Mouse (Mus musculus) hindbrain, embryonic 13.5 days (tissue): Measurements from ENCODE around the gene Ptch2. TPM values are rescaled to one million over a fixed set of nuclear protein-coding genes. Genes with fewer than 3 reads are reported as not detected.

Source experiments
- ATAC-seq: fragments of 200-750 bp; cut with Nextera tagmentation; 2 replicates; pipeline ENCODE4 v1.8.0; 2017; ENCODE audit warnings: moderate TSS enrichment; ENCODE audit not compliant: low FRiP score
- H3K27ac ChIP-seq: fragments of 300-500 bp; sonication (generic); 2 replicates; pipeline ENCODE4 v1.5.1; 2015; ENCODE audit warnings: inconsistent platforms, mild to moderate bottlenecking, moderate library complexity
- H3K27me3 ChIP-seq: fragments of 300-500 bp; sonication (generic); 2 replicates; pipeline ENCODE4 v1.6.1; 2015; ENCODE audit warnings: mild to moderate bottlenecking, inconsistent platforms
- H3K36me3 ChIP-seq: fragments of 300-500 bp; sonication (generic); 2 replicates; pipeline ENCODE4 v1.6.1; 2015; ENCODE audit warnings: mild to moderate bottlenecking, inconsistent platforms
- H3K4me1 ChIP-seq: fragments of 300-500 bp; sonication (generic); replicated peaks from 2 replicates; pipeline ENCODE4 v1.6.1; 2015; ENCODE audit warnings: inconsistent platforms
- H3K4me2 ChIP-seq: fragments of 300-500 bp; sonication (generic); 2 replicates; pipeline ENCODE4 v1.6.1; 2015; ENCODE audit warnings: inconsistent platforms, mild to moderate bottlenecking, moderate library complexity
- H3K4me3 ChIP-seq: fragments of 300-500 bp; sonication (generic); 2 replicates; pipeline ENCODE4 v1.5.1; 2015; ENCODE audit warnings: mild to moderate bottlenecking, inconsistent platforms
- H3K9ac ChIP-seq: fragments of 300-500 bp; sonication (generic); 2 replicates; pipeline ENCODE4 v1.6.1; 2015; ENCODE audit warnings: mild to moderate bottlenecking, inconsistent platforms
- H3K9me3 ChIP-seq: fragments of 300-500 bp; sonication (generic); 2 replicates; pipeline ENCODE4 v1.6.1; 2016; ENCODE audit warnings: inconsistent platforms
- WGBS: fragments of 180-500 bp; shearing (Covaris S2); methylation state at CpG from one replicate; pipeline ENCODE4 v1.1.7; 2015; 5-methylcytosine and 5-hydroxymethylcytosine counted together
- polyA plus RNA-seq: library from polyadenylated mRNA; unstranded; fragments of >200 nt; fragmentation: Nextera tagmentation; extraction: Ambion mirVana; gene quantifications from 2 replicates; pipeline ENCODE4 v1.2.1, GENCODE M21; 2015

Gene Ptch2
- polyA plus RNA-seq, 1 experiment from 2014 or later: 6.8 TPM

GRCm38 (mm10) chr4:117148047-117148713 is 52.3 kb downstream of the Ptch2 start:
- 88% methylated on average over 18 of the region's 18 CpGs for WGBS
- no peak overlapping the region for H3K4me2 ChIP-seq
- H3K9ac ChIP-seq: 0 out of 2 replicates have a peak overlapping the region, but pooled peaks have one; percentile 15
- no peak overlapping the region for H3K4me3 ChIP-seq
- peaks cover 42% of the 10 kb centered on the region for H3K36me3 ChIP-seq
- ATAC-seq: no peak
- no peak overlapping the region for H3K27ac ChIP-seq
- H3K27me3 ChIP-seq: peaks cover 9% of the 10 kb centered on the region; the same call in 1 of the 2 replicates
- peaks cover 7% of the 10 kb centered on the region for H3K4me1 ChIP-seq
- H3K9me3 ChIP-seq: no peaks in the 10 kb centered on the region

- 0 out of 2 replicates have a peak overlapping the region, but pooled peaks have one; percentile 5 for H3K27ac ChIP-seq
- H3K4me3 ChIP-seq: no peak overlapping the region
- WGBS: 62% methylated on average over 24 of the region's 24 CpGs
- H3K4me2 ChIP-seq: no peak overlapping the region
- H3K27me3 ChIP-seq: peaks cover 8% of the 10 kb centered on the region; the same call in 1 of the 2 replicates
- H3K9ac ChIP-seq: no peak overlapping the region
- no peaks in the 10 kb centered on the region for H3K9me3 ChIP-seq
- peaks cover 13% of the 10 kb centered on the region for H3K4me1 ChIP-seq
- no peak for ATAC-seq
- H3K36me3 ChIP-seq: peaks cover 48% of the 10 kb centered on the region
Measured at GRCm38 (mm10) chr4:117148815-117149214, 52.9 kb downstream of the Ptch2 start.

- Histone ChIP-seq H3K27me3 (0 out of 2 replicates have a peak, but pooled peaks cover 3% of the 10 kb centered on the region), H3K9me3 (no peaks in the 10 kb centered on the region), H3K4me1 (peaks cover 20% of the 10 kb centered on the region), H3K27ac (0 out of 2 replicates have a peak overlapping the region, but pooled peaks have one; percentile 5), H3K9ac (no peak overlapping the region), H3K4me2 (no peak overlapping the region), H3K36me3 (peaks cover 56% of the 10 kb centered on the region), H3K4me3 (no peak overlapping the region)
- WGBS: 72% methylated on average over 6 of the region's 6 CpGs
- no peak for ATAC-seq
Measured at GRCm38 (mm10) chr4:117149291-117150211, 53.7 kb downstream of the Ptch2 start.

- no peak overlapping the region for H3K4me2 ChIP-seq
- no peak overlapping the region for H3K4me3 ChIP-seq
- H3K9me3 ChIP-seq: no peaks in the 10 kb centered on the region
- 86% methylated on average over 6 of the region's 6 CpGs for WGBS
- no peak overlapping the region for H3K9ac ChIP-seq
- peaks cover 57% of the 10 kb centered on the region for H3K36me3 ChIP-seq
- H3K27ac ChIP-seq: no peak overlapping the region
- H3K27me3 ChIP-seq: 0 out of 2 replicates have a peak, but pooled peaks cover 1% of the 10 kb centered on the region
- peaks cover 27% of the 10 kb centered on the region for H3K4me1 ChIP-seq
- no peak for ATAC-seq
Measured at GRCm38 (mm10) chr4:117150212-117150733, 54.4 kb downstream of the Ptch2 start.

GRCm38 (mm10) chr4:117151416-117151815 is 55.5 kb downstream of the Ptch2 start:
- no peak overlapping the region for H3K9ac ChIP-seq
- peaks cover 57% of the 10 kb centered on the region for H3K36me3 ChIP-seq
- H3K4me3 ChIP-seq: no peak overlapping the region
- WGBS: 79% methylated on average over 1 of the region's 1 CpGs
- ATAC-seq: no peak
- H3K4me1 ChIP-seq: peaks cover 27% of the 10 kb centered on the region
- no peaks in the 10 kb centered on the region for H3K27me3 ChIP-seq
- no peak overlapping the region for H3K4me2 ChIP-seq
- H3K27ac ChIP-seq: no peak overlapping the region
- H3K9me3 ChIP-seq: no peaks in the 10 kb centered on the region

GRCm38 (mm10) chr4:117152714-117153113 is 56.8 kb downstream of the Ptch2 start:
- 0 out of 2 replicates have a peak overlapping the region, but pooled peaks have one; percentile 24 for H3K9ac ChIP-seq
- H3K4me3 ChIP-seq: no peak overlapping the region
- no peaks in the 10 kb centered on the region for H3K9me3 ChIP-seq
- ATAC-seq: no peak
- 86% methylated on average over 5 of the region's 5 CpGs for WGBS
- peaks cover 27% of the 10 kb centered on the region for H3K4me1 ChIP-seq
- peaks cover 57% of the 10 kb centered on the region for H3K36me3 ChIP-seq
- H3K27me3 ChIP-seq: no peaks in the 10 kb centered on the region
- H3K4me2 ChIP-seq: no peak overlapping the region
- H3K27ac ChIP-seq: no peak overlapping the region

GRCm38 (mm10) chr4:117155020-117155791 is 59.3 kb downstream of the Ptch2 start:
- no peaks in the 10 kb centered on the region for H3K27me3 ChIP-seq
- H3K27ac ChIP-seq: peak overlapping the region; percentile 96
- no peaks in the 10 kb centered on the region for H3K9me3 ChIP-seq
- H3K4me1 ChIP-seq: peaks cover 27% of the 10 kb centered on the region
- peak overlapping the region; percentile 97 for H3K4me2 ChIP-seq
- H3K9ac ChIP-seq: peak overlapping the region; percentile 99
- H3K4me3 ChIP-seq: peak overlapping the region; percentile 92
- H3K36me3 ChIP-seq: peaks cover 49% of the 10 kb centered on the region
- WGBS: 2% methylated on average over 44 of the region's 44 CpGs
- ATAC-seq: peak; percentile 36

GRCm38 (mm10) chr4:117155792-117156355 is 60.0 kb downstream of the Ptch2 start, which contains the start of gene Rps8:
Gene Rps8, minus strand, starts transcription at chr4:117156243.
- H3K27ac ChIP-seq: peak within 1 kb of the TSS; percentile 96
- H3K9me3 ChIP-seq: no peaks in the 10 kb centered on the region
- peak; percentile 94 for ATAC-seq
- WGBS: under 1% methylated on average over 52 of the region's 52 CpGs
- peaks cover 42% of the 10 kb centered on the region for H3K36me3 ChIP-seq
- peak within 1 kb of the TSS; percentile 99 for H3K9ac ChIP-seq
- H3K27me3 ChIP-seq: no peaks in the 10 kb centered on the region
- H3K4me3 ChIP-seq: peak within 1 kb of the TSS; percentile 92
- H3K4me2 ChIP-seq: peak within 1 kb of the TSS; percentile 97
- peaks cover 27% of the 10 kb centered on the region for H3K4me1 ChIP-seq

GRCm38 (mm10) chr4:117156372-117156771 is 60.5 kb downstream of the Ptch2 start:
- Histone ChIP-seq H3K9ac (peak overlapping the region; percentile 99; the same call in 1 of the 2 replicates), H3K4me3 (peak overlapping the region; percentile 92), H3K36me3 (peaks cover 37% of the 10 kb centered on the region), H3K9me3 (no peaks in the 10 kb centered on the region), H3K4me2 (peak overlapping the region; percentile 97), H3K27ac (peak overlapping the region; percentile 96), H3K27me3 (no peaks in the 10 kb centered on the region), H3K4me1 (peaks cover 27% of the 10 kb centered on the region)
- no peak for ATAC-seq
- WGBS: 31% methylated on average over 6 of the region's 6 CpGs

GRCm38 (mm10) chr4:117159666-117160065 is 63.8 kb downstream of the Ptch2 start:
- ATAC-seq: no peak
- 84% methylated on average over 10 of the region's 10 CpGs for WGBS
- Histone ChIP-seq H3K4me1 (peaks cover 6% of the 10 kb centered on the region), H3K27me3 (no peaks in the 10 kb centered on the region), H3K27ac (no peak overlapping the region), H3K36me3 (peaks cover 6% of the 10 kb centered on the region; the same call in 1 of the 2 replicates), H3K9ac (no peak overlapping the region), H3K4me2 (no peak overlapping the region), H3K9me3 (no peaks in the 10 kb centered on the region), H3K4me3 (no peak overlapping the region)

GRCm38 (mm10) chr4:117161183-117161582 is 65.3 kb downstream of the Ptch2 start:
- ATAC-seq: no peak
- WGBS: 70% methylated on average over 4 of the region's 4 CpGs

More at GRCm38 (mm10) chr4:117161183-117161582, 65.3 kb downstream of the Ptch2 start:
- H3K27ac ChIP-seq: no peak overlapping the region
- H3K36me3 ChIP-seq: peaks cover 11% of the 10 kb centered on the region
- H3K4me2 ChIP-seq: no peak overlapping the region
- no peaks in the 10 kb centered on the region for H3K4me1 ChIP-seq
- H3K9me3 ChIP-seq: no peaks in the 10 kb centered on the region
- H3K27me3 ChIP-seq: no peaks in the 10 kb centered on the region
- no peak overlapping the region for H3K4me3 ChIP-seq
- no peak overlapping the region for H3K9ac ChIP-seq
